Mouse (Mus musculus) heart, postnatal 0 days (tissue): Measurements from ENCODE around the gene Cbx5.
A peak's percentile ranks its signal among the peaks of the same experiment; 100 is the strongest.

Experiments used
- CTCF ChIP-seq: IDR thresholded peaks from 2 replicates; pipeline ENCODE4 v1.5.1; 2016; ENCODE audit warnings: antibody characterized with exemption, control low read depth, low read depth
- EP300 ChIP-seq: IDR thresholded peaks from 2 replicates; pipeline ENCODE4 v1.6.1; 2016; ENCODE audit warnings: antibody characterized with exemption, low read depth

GRCm38 (mm10) chr15:103190531-103191462 is 48.8 kb downstream of the Cbx5 start:
- TF ChIP-seq CTCF (peak; percentile 72), EP300 (no peak)
